Comparison of ENCODE assay signal across 42 mouse cellular contexts in the genomic region with DNA sequence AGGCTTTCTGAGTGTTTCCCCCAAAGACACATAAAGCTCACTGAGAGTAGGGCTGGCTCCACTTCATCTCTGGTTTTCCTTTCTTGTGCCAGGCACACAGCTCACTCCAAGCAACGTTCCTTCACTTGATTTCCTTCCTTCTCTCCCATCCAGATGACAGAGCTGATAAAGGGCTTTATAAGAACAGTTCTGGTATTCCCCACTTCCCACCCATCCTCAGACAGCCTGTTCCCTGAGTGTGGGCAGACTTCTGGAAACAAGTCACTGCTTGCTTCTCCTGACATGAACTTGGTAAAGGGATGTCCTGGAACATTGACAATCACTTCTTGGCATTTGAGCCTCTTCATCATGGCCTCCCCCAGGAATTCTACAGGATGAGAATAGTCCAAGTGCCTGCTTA. TPM values are rescaled to one million over a fixed set of nuclear protein-coding genes. Genes with fewer than 3 reads are reported as not detected.
"Had no signal": no experiment of that assay in that cellular context is flagged by ENCODE, and none has a peak within 500 bp of the region (broad histone marks: within the 10 kb centered on the region; RNA-seq: fewer than 3 reads in every experiment).

No protein-coding gene starts in this region.

- ATAC-seq: hindbrain, embryonic 16.5 days; inflammation-experienced regulatory T-cells, adult 6 months; intestine, embryonic 15.5 days; intestine, postnatal 0 days; liver, embryonic 12.5 days had no signal

- H3K4me2 ChIP-seq: heart, embryonic 12.5 days; hindbrain, embryonic 12.5 days; hindbrain, embryonic 14.5 days; intestine, embryonic 15.5 days; limb, embryonic 13.5 days; limb, embryonic 15.5 days; liver, embryonic 12.5 days had no signal

- H3K4me1 ChIP-seq: heart, embryonic 10.5 days; heart, embryonic 12.5 days; hindbrain, embryonic 10.5 days; hindbrain, embryonic 12.5 days; intestine, embryonic 15.5 days; limb, embryonic 13.5 days; limb, embryonic 15.5 days; liver, embryonic 12.5 days had no signal

- H3K9me3 ChIP-seq: heart, embryonic 10.5 days; heart, embryonic 12.5 days; hindbrain, embryonic 10.5 days; hindbrain, embryonic 12.5 days; intestine, embryonic 15.5 days; limb, embryonic 13.5 days; limb, embryonic 15.5 days; liver, embryonic 12.5 days had no signal

- H3K9ac ChIP-seq: heart, embryonic 12.5 days; hindbrain, embryonic 12.5 days; hindbrain, embryonic 14.5 days; intestine, embryonic 15.5 days; limb, embryonic 13.5 days; limb, embryonic 15.5 days; liver, embryonic 12.5 days; liver, embryonic 14.5 days had no signal

- H3K4me3 ChIP-seq: gastrocnemius, adult 2 months; heart, embryonic 10.5 days; heart, embryonic 12.5 days; hindbrain, embryonic 10.5 days; hindbrain, embryonic 12.5 days; intestine, embryonic 15.5 days; limb, embryonic 13.5 days; limb, embryonic 15.5 days; liver, embryonic 12.5 days had no signal

- H3K27me3 ChIP-seq: heart, embryonic 12.5 days; hindbrain, embryonic 12.5 days; intestine, embryonic 15.5 days; limb, embryonic 13.5 days; limb, embryonic 15.5 days; liver, embryonic 12.5 days had no signal

- H3K36me3 ChIP-seq: heart, embryonic 10.5 days; heart, embryonic 12.5 days; hindbrain, embryonic 10.5 days; hindbrain, embryonic 12.5 days; intestine, embryonic 15.5 days; limb, embryonic 13.5 days; limb, embryonic 15.5 days; liver, embryonic 12.5 days had no signal

- DNase-seq: gastrocnemius, adult 2 months; gastrocnemius, postnatal 10 days; gastrocnemius, postnatal 25 days; heart, adult 18-20 months; heart, postnatal 10 days; heart, postnatal 4 days; kidney, adult 18-20 months; kidney, adult 8-10 months; kidney, postnatal 10 days; kidney, postnatal 25 days; layer of hippocampus, postnatal 36 days; left cerebral cortex, postnatal 4 days had no signal

- H3K27ac ChIP-seq: gastrocnemius, adult 2 months; heart, embryonic 10.5 days; hindbrain, embryonic 10.5 days; hindbrain, embryonic 12.5 days; hindbrain, embryonic 14.5 days; intestine, embryonic 15.5 days; limb, embryonic 13.5 days; limb, embryonic 15.5 days; liver, embryonic 12.5 days; liver, embryonic 14.5 days had no signal

RNA-seq across cellular contexts. Expression of gene 4933402J07Rik, which starts 10.9 kb away (rescaled TPM):
- total RNA-seq: gastrocnemius, adult 2 months; gastrocnemius, postnatal 10 days; gastrocnemius, postnatal 25 days; gastrocnemius, postnatal 4 days; granulocyte monocyte progenitor cell, adult 5-6 weeks; heart, adult 18-20 months; heart, adult 8-10 months; heart, postnatal 10 days; heart, postnatal 25 days; heart, postnatal 4 days; layer of hippocampus, adult 18-20 months; layer of hippocampus, postnatal 14 days; layer of hippocampus, postnatal 36 days; left cerebral cortex, adult 18-20 months; left cerebral cortex, adult 8-10 months; left cerebral cortex, postnatal 25 days; left cerebral cortex, postnatal 4 days; liver, adult 2 months had no signal
- polyA plus RNA-seq: heart, embryonic 10.5 days; heart, embryonic 12.5 days; heart, embryonic 14.5 days; heart, embryonic 16.5 days; hindbrain, embryonic 10.5 days; hindbrain, embryonic 12.5 days; hindbrain, embryonic 14.5 days; hindbrain, embryonic 16.5 days; inflammation-experienced regulatory T-cells, adult 6 months; intestine, embryonic 15.5 days; intestine, postnatal 0 days; kidney, embryonic 14.5 days; kidney, embryonic 16.5 days; large intestine, adult 2 months; limb, embryonic 11.5 days; limb, embryonic 13.5 days; limb, embryonic 15.5 days; liver, adult 2 months; liver, embryonic 12.5 days; liver, embryonic 14.5 days; liver, embryonic 16.5 days had no signal
